Comparison of ENCODE assay signal across 13 mouse cellular contexts in the genomic region with DNA sequence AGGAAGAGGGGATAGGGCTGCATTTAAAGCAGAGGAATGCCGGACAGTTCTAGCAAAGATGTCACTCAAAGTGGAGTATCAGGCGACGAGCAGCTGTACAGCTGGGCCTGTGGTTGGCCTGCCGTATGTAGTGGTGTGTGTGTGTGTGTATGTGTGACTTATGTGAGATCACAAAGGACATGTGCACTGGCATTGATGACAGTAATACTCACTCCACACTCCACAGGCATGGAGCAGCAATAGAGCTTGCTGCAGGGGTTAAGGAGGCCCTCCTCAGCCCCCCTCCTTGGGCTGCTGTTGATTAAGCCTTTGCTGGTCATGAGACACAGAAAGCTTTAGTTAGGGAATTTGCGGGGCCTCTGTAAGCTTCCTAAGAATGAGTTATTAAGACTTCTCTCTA.
DNase-seq lines count a peak whose midpoint lies in the region; ATAC-seq and TF ChIP-seq lines count a peak whose summit lies in the region.
"Had no signal": no experiment of that assay in that cellular context is flagged by ENCODE, and none has a peak within 500 bp of the region (broad histone marks: within the 10 kb centered on the region; RNA-seq: fewer than 3 reads in every experiment).

No protein-coding gene starts in this region.

- H3K27me3 ChIP-seq in megakaryocyte, embryonic 14.5 days (replicated peaks): no peaks in the 10 kb centered on the region
- H3K27me3 ChIP-seq in CH12.LX (replicated peaks): no peaks in the 10 kb centered on the region
- H3K27me3 ChIP-seq in embryonic facial prominence, embryonic 13.5 days: no peaks in the 10 kb centered on the region
- H3K27me3 ChIP-seq in hindbrain, embryonic 11.5 days (ENCODE audit: control insufficient read depth, insufficient read depth, low read length): no peaks in the 10 kb centered on the region

- TF ChIP-seq EP300 in CH12.LX (IDR thresholded peaks at IDR 0.05; ENCODE audit: low read length): no peak

- WGBS in embryonic facial prominence, embryonic 13.5 days: 24% methylated on average over 5 of the region's 5 CpGs
- 68% methylated on average over 5 of the region's 5 CpGs for WGBS in hindbrain, embryonic 11.5 days

- H3K27ac ChIP-seq in CH12.LX (ENCODE audit: insufficient read depth, low read depth): peak overlapping the region; percentile 76
- H3K27ac ChIP-seq in embryonic facial prominence, embryonic 13.5 days: no peak overlapping the region
- H3K27ac ChIP-seq in hindbrain, embryonic 11.5 days (ENCODE audit: low read depth, low read length): no peak overlapping the region

- dilution Hi-C loops in CH12.LX (cut with MboI; ENCODE audit: extremely low pct_ligation_motif_present, extremely low pct_unique_long_range_greater_than_20kb, low sequenced_read_pairs): no loop called here

- TF ChIP-seq POLR2A in CH12.LX (IDR thresholded peaks at IDR 0.05; ENCODE audit: low read depth, low read length): no peak

- no peaks in the 10 kb centered on the region for H3K9me3 ChIP-seq in megakaryocyte, embryonic 14.5 days
- H3K9me3 ChIP-seq in CH12.LX (replicated peaks; ENCODE audit: low read length): no peaks in the 10 kb centered on the region
- H3K9me3 ChIP-seq in embryonic facial prominence, embryonic 13.5 days: no peaks in the 10 kb centered on the region
- no peaks in the 10 kb centered on the region for H3K9me3 ChIP-seq in hindbrain, embryonic 11.5 days (ENCODE audit: control insufficient read depth, low read length)

- ATAC-seq in megakaryocyte, adult 5-6 weeks (ENCODE audit: poor library complexity, severe bottlenecking): no peak
- ATAC-seq in embryonic facial prominence, embryonic 13.5 days (ENCODE audit: insufficient number of reproducible peaks, insufficient read depth, low FRiP score, low TSS enrichment, low read depth): no peak
- no peak for ATAC-seq in hindbrain, embryonic 11.5 days (ENCODE audit: low FRiP score)
- ATAC-seq: midbrain, embryonic 16.5 days had no signal

- TF ChIP-seq RAD21 in CH12.LX (IDR thresholded peaks at IDR 0.05; ENCODE audit: low read depth, low read length): no peak

- H3K4me1 ChIP-seq in megakaryocyte, embryonic 14.5 days: peaks cover 93% of the 10 kb centered on the region
- H3K4me1 ChIP-seq in CH12.LX (ENCODE audit: control insufficient read depth in 1 of 2, insufficient read depth in 2 of 2): peaks cover 28 to 61% of the 10 kb centered on the region in 2 experiments
- peaks cover 56% of the 10 kb centered on the region for H3K4me1 ChIP-seq in embryonic facial prominence, embryonic 13.5 days
- H3K4me1 ChIP-seq in hindbrain, embryonic 11.5 days (replicated peaks; ENCODE audit: control insufficient read depth, insufficient read depth, low read length): no peaks in the 10 kb centered on the region

- no peak for DNase-seq in CH12.LX (ENCODE audit: extremely low read depth)
- peak; percentile 17 for DNase-seq in retina, embryonic 14.5 days (ENCODE audit: low spot score)
- no peak for DNase-seq in urinary bladder, postnatal 25 days (ENCODE audit: low spot score)
- DNase-seq in hindbrain, embryonic 11.5 days (ENCODE audit: low spot score): no peak
- DNase-seq: adrenal gland, adult 8-10 months; heart, postnatal 36 days; kidney, adult 2 months; layer of hippocampus, postnatal 36 days; lung, adult 18-20 months had no signal

- H3K4me3 ChIP-seq in megakaryocyte, embryonic 14.5 days (replicated peaks): peak overlapping the region; percentile 85
- peak overlapping the region; percentile 1 to 71 (median 16) for H3K4me3 ChIP-seq in CH12.LX (replicated peaks in 1 of 3; ENCODE audit: low read depth in 2 of 3, low read length in 2 of 3, poor library complexity in 1 of 3)
- H3K4me3 ChIP-seq in embryonic facial prominence, embryonic 13.5 days: no peak overlapping the region
- H3K4me3 ChIP-seq in hindbrain, embryonic 11.5 days (ENCODE audit: low read depth, low read length): no peak overlapping the region

- H3K36me3 ChIP-seq in megakaryocyte, embryonic 14.5 days (replicated peaks; ENCODE audit: low read length): no peaks in the 10 kb centered on the region
- peaks cover 0 to 9% of the 10 kb centered on the region in 2 experiments for H3K36me3 ChIP-seq in CH12.LX (replicated peaks in 1 of 2; ENCODE audit: control insufficient read depth in 1 of 2, insufficient read depth in 1 of 2, low read length in 1 of 2)
- H3K36me3 ChIP-seq in embryonic facial prominence, embryonic 13.5 days: no peaks in the 10 kb centered on the region
- no peaks in the 10 kb centered on the region for H3K36me3 ChIP-seq in hindbrain, embryonic 11.5 days (ENCODE audit: control insufficient read depth, insufficient read depth, low read length)

- peak overlapping the region; percentile 53 for H3K4me2 ChIP-seq in CH12.LX (ENCODE audit: insufficient read depth, low read depth, poor library complexity, severe bottlenecking)
- H3K4me2 ChIP-seq in embryonic facial prominence, embryonic 13.5 days: no peak overlapping the region
- H3K4me2 ChIP-seq in hindbrain, embryonic 11.5 days (replicated peaks; ENCODE audit: low read depth, low read length): no peak overlapping the region

- peaks cover 71% of the 10 kb centered on the region for H3K79me2 ChIP-seq in CH12.LX (replicated peaks; ENCODE audit: control insufficient read depth, extremely low read depth, insufficient read depth, poor library complexity, severe bottlenecking)

- no peak for TF ChIP-seq CTCF in CH12.LX (conservative IDR thresholded peaks at IDR 0.05 in 1 of 2, IDR thresholded peaks at IDR 0.05 in 1 of 2; ENCODE audit: low read depth in 2 of 2, low read length in 2 of 2)

- H3K9ac ChIP-seq in CH12.LX (ENCODE audit: insufficient read depth, low read depth): peak overlapping the region; percentile 81; the same call in 1 of the 2 replicates
- 0 out of 2 replicates have a peak overlapping the region, but pooled peaks have one; percentile 21 for H3K9ac ChIP-seq in embryonic facial prominence, embryonic 13.5 days
- H3K9ac ChIP-seq in hindbrain, embryonic 11.5 days (ENCODE audit: low read depth, low read length): no peak overlapping the region

- in situ Hi-C loops in CH12.LX (cut with MboI; ENCODE audit: low pct_ligation_motif_present, low pct_unique_long_range_greater_than_20kb, low sequenced_read_pairs): no loop called here

TF ChIP-seq in CH12.LX, 34 proteins besides CTCF, POLR2A, EP300 and RAD21:
- TF ChIP-seq MXI1 (IDR thresholded peaks at IDR 0.05; ENCODE audit: low read depth, low read length) (0 out of 2 replicates have a peak, but pooled peaks have one; percentile 27), BHLHE40 (IDR thresholded peaks at IDR 0.05; ENCODE audit: low read depth, low read length) (peak; percentile 69), GABPA (IDR thresholded peaks at IDR 0.05; ENCODE audit: insufficient replicate concordance, low read depth, low read length) (no peak), ELF1 (IDR thresholded peaks at IDR 0.05; ENCODE audit: low read depth, low read length) (no peak), MEF2A (IDR thresholded peaks at IDR 0.05; ENCODE audit: borderline replicate concordance, low read depth, low read length) (no peak), ETS1 (conservative IDR thresholded peaks at IDR 0.05; ENCODE audit: low read depth, low read length) (peak; percentile 72), UBTF (IDR thresholded peaks at IDR 0.05; ENCODE audit: low read depth, low read length) (0 out of 2 replicates have a peak, but pooled peaks have one; percentile 31), MYC (IDR thresholded peaks at IDR 0.05; ENCODE audit: low read depth, low read length) (0 out of 2 replicates have a peak, but pooled peaks have one; percentile 31), RCOR1 (conservative IDR thresholded peaks at IDR 0.05; ENCODE audit: low read depth, low read length) (no peak), MAZ (IDR thresholded peaks at IDR 0.05; ENCODE audit: low read depth, low read length) (no peak), ZNF384 (IDR thresholded peaks at IDR 0.05; ENCODE audit: low read depth, low read length) (no peak), CHD1 (IDR thresholded peaks at IDR 0.05; ENCODE audit: low read depth, low read length) (0 out of 2 replicates have a peak, but pooled peaks have one; percentile 3), SIN3A (IDR thresholded peaks at IDR 0.05; ENCODE audit: low read length) (peak; percentile 80; the same call in 1 of the 2 replicates)

Comparison
In these comparisons a context has a peak if more than half of its experiments do, and no peak if none do; other contexts are left out.
1. H3K4me3 ChIP-seq: peak in megakaryocyte, embryonic 14.5 days (single experiment) and CH12.LX (3 of 3); none in embryonic facial prominence, embryonic 13.5 days (single experiment) and hindbrain, embryonic 11.5 days (single experiment).